Mouse (Mus musculus): ENCODE results near the gene Ybx2. TPM values are rescaled to one million over a fixed set of nuclear protein-coding genes. Genes with fewer than 3 reads are reported as not detected.

The Ybx2 gene
- polyA plus RNA-seq, 1 experiment from 2014 or later = 0.20 TPM

- Histone ChIP-seq H3K36me3 (peaks cover 70% of the 10 kb centered on the region), H3K27ac (no peak overlapping the region)
- WGBS (ENCODE audit: insufficient replicate concordance) = 68% methylated on average over 3 of the region's 3 CpGs
Measured at GRCm38 (mm10) chr11:69970775-69971174, 35.2 kb downstream of the Ybx2 start.

GRCm38 (mm10) chr11:69974907-69975306 is 39.3 kb downstream of the Ybx2 start:
- Histone ChIP-seq H3K4me2 (no peak overlapping the region), H3K36me3 (peaks cover 82% of the 10 kb centered on the region), H3K9ac (no peak overlapping the region), H3K4me3 (no peak overlapping the region), H3K9me3 (replicated peaks) (no peaks in the 10 kb centered on the region), H3K27ac (no peak overlapping the region), H3K4me1 (peaks cover 10% of the 10 kb centered on the region), H3K27me3 (replicated peaks) (no peaks in the 10 kb centered on the region)
- ATAC-seq = no peak
- WGBS (ENCODE audit: insufficient replicate concordance) = 86% methylated on average over 2 of the region's 2 CpGs

More at GRCm38 (mm10) chr11:69970775-69971174, 35.2 kb downstream of the Ybx2 start:
- H3K27me3 ChIP-seq (replicated peaks) = peaks cover 31% of the 10 kb centered on the region
- H3K4me1 ChIP-seq = peaks cover 17% of the 10 kb centered on the region
- H3K4me3 ChIP-seq = no peak overlapping the region
- no peak; the same call in 1 of the 2 replicates for ATAC-seq
- H3K9ac ChIP-seq = no peak overlapping the region
- H3K9me3 ChIP-seq (replicated peaks) = no peaks in the 10 kb centered on the region
- H3K4me2 ChIP-seq = no peak overlapping the region

- ATAC-seq = no peak
- Histone ChIP-seq H3K4me1 (peaks cover 10% of the 10 kb centered on the region), H3K9ac (no peak overlapping the region), H3K4me2 (no peak overlapping the region), H3K4me3 (no peak overlapping the region), H3K36me3 (peaks cover 72% of the 10 kb centered on the region), H3K27me3 (replicated peaks) (no peaks in the 10 kb centered on the region), H3K9me3 (replicated peaks) (no peaks in the 10 kb centered on the region), H3K27ac (no peak overlapping the region)
- 60% methylated on average over 4 of the region's 4 CpGs for WGBS (ENCODE audit: insufficient replicate concordance)
Measured at GRCm38 (mm10) chr11:69976271-69976670, 40.7 kb downstream of the Ybx2 start.

- ATAC-seq = no peak
Measured at GRCm38 (mm10) chr11:69979827-69980195, 44.2 kb downstream of the Ybx2 start.

GRCm38 (mm10) chr11:69980196-69981140 is 44.9 kb downstream of the Ybx2 start:
- H3K27me3 ChIP-seq (replicated peaks) = no peaks in the 10 kb centered on the region
- peak; percentile 93 for ATAC-seq
- no peaks in the 10 kb centered on the region for H3K9me3 ChIP-seq (replicated peaks)
- H3K4me3 ChIP-seq = peak overlapping the region; percentile 99
- peaks cover 34% of the 10 kb centered on the region for H3K4me1 ChIP-seq
- WGBS (ENCODE audit: insufficient replicate concordance) = under 1% methylated on average over 54 of the region's 60 CpGs
- H3K9ac ChIP-seq = peak overlapping the region; percentile 99
- H3K4me2 ChIP-seq = peak overlapping the region; percentile 91
- H3K36me3 ChIP-seq = peaks cover 54% of the 10 kb centered on the region
- peak overlapping the region; percentile 98 for H3K27ac ChIP-seq

More at GRCm38 (mm10) chr11:69979827-69980195, 44.2 kb downstream of the Ybx2 start:
- H3K27me3 ChIP-seq (replicated peaks) = no peaks in the 10 kb centered on the region
- no peaks in the 10 kb centered on the region for H3K9me3 ChIP-seq (replicated peaks)
- peak overlapping the region; percentile 91 for H3K4me2 ChIP-seq
- peak overlapping the region; percentile 99 for H3K9ac ChIP-seq
- peak overlapping the region; percentile 98 for H3K27ac ChIP-seq
- H3K4me3 ChIP-seq = peak overlapping the region; percentile 99
- peaks cover 34% of the 10 kb centered on the region for H3K4me1 ChIP-seq
- 1% methylated on average over 16 of the region's 16 CpGs for WGBS (ENCODE audit: insufficient replicate concordance)
- H3K36me3 ChIP-seq = peaks cover 54% of the 10 kb centered on the region

- H3K4me2 ChIP-seq = peak within 1 kb of the TSS; percentile 91
- under 1% methylated on average over 41 of the region's 43 CpGs for WGBS (ENCODE audit: insufficient replicate concordance)
- H3K4me3 ChIP-seq = peak within 1 kb of the TSS; percentile 99
- H3K27ac ChIP-seq = peak within 1 kb of the TSS; percentile 98
- peaks cover 34% of the 10 kb centered on the region for H3K4me1 ChIP-seq
- 0 out of 2 replicates have a peak, but pooled peaks have one; percentile 1 for ATAC-seq
- H3K9ac ChIP-seq = peak within 1 kb of the TSS; percentile 99
- H3K9me3 ChIP-seq (replicated peaks) = no peaks in the 10 kb centered on the region
- H3K27me3 ChIP-seq (replicated peaks) = no peaks in the 10 kb centered on the region
- H3K36me3 ChIP-seq = peaks cover 52% of the 10 kb centered on the region
Measured at GRCm38 (mm10) chr11:69981141-69981762, 45.7 kb downstream of the Ybx2 start, which contains the start of gene Ctdnep1. Ctdnep1 (plus strand) TSS chr11:69981156.

- H3K4me2 ChIP-seq = peak within 1 kb of the TSS; percentile 91
- no peaks in the 10 kb centered on the region for H3K9me3 ChIP-seq (replicated peaks)
- H3K36me3 ChIP-seq = peaks cover 53% of the 10 kb centered on the region
- H3K27me3 ChIP-seq (replicated peaks) = no peaks in the 10 kb centered on the region
- H3K27ac ChIP-seq = peak within 1 kb of the TSS; percentile 98
- 47% methylated on average over 8 of the region's 8 CpGs for WGBS (ENCODE audit: insufficient replicate concordance)
- H3K4me1 ChIP-seq = peaks cover 34% of the 10 kb centered on the region
- H3K4me3 ChIP-seq = peak within 1 kb of the TSS; percentile 99
- peak within 1 kb of the TSS; percentile 99 for H3K9ac ChIP-seq
- ATAC-seq = no peak
Measured at GRCm38 (mm10) chr11:69982225-69982624, 46.6 kb downstream of the Ybx2 start, which contains the start of gene Elp5. Elp5 (minus strand) TSS chr11:69982517.

GRCm38 (mm10) chr11:69982877-69983276 is 47.3 kb downstream of the Ybx2 start:
- 40% methylated on average over 5 of the region's 5 CpGs for WGBS (ENCODE audit: insufficient replicate concordance)
- Histone ChIP-seq H3K27me3 (replicated peaks) (no peaks in the 10 kb centered on the region), H3K9ac (peak overlapping the region; percentile 99), H3K9me3 (replicated peaks) (no peaks in the 10 kb centered on the region), H3K4me2 (peak overlapping the region; percentile 91), H3K27ac (peak overlapping the region; percentile 98), H3K4me3 (peak overlapping the region; percentile 99), H3K4me1 (peaks cover 34% of the 10 kb centered on the region), H3K36me3 (peaks cover 53% of the 10 kb centered on the region)
- ATAC-seq = no peak

GRCm38 (mm10) chr11:69983377-69983776 is 47.8 kb downstream of the Ybx2 start:
- no peaks in the 10 kb centered on the region for H3K27me3 ChIP-seq (replicated peaks)
- peak overlapping the region; percentile 99; the same call in 1 of the 2 replicates for H3K9ac ChIP-seq
- peaks cover 54% of the 10 kb centered on the region for H3K36me3 ChIP-seq
- peak overlapping the region; percentile 91 for H3K4me2 ChIP-seq
- no peak for ATAC-seq
- H3K4me3 ChIP-seq = no peak overlapping the region; the same call in 1 of the 2 replicates
- H3K9me3 ChIP-seq (replicated peaks) = no peaks in the 10 kb centered on the region
- 81% methylated on average over 4 of the region's 4 CpGs for WGBS (ENCODE audit: insufficient replicate concordance)
- peak overlapping the region; percentile 98 for H3K27ac ChIP-seq
- H3K4me1 ChIP-seq = peaks cover 34% of the 10 kb centered on the region

- no peak overlapping the region for H3K9ac ChIP-seq
- no peak overlapping the region for H3K4me2 ChIP-seq
- peaks cover 27% of the 10 kb centered on the region for H3K4me1 ChIP-seq
- no peak overlapping the region for H3K27ac ChIP-seq
- no peaks in the 10 kb centered on the region for H3K27me3 ChIP-seq (replicated peaks)
- no peak overlapping the region for H3K4me3 ChIP-seq
- WGBS (ENCODE audit: insufficient replicate concordance) = 83% methylated on average over 8 of the region's 8 CpGs
- ATAC-seq = no peak
- H3K36me3 ChIP-seq = peaks cover 60% of the 10 kb centered on the region
- no peaks in the 10 kb centered on the region for H3K9me3 ChIP-seq (replicated peaks)
Measured at GRCm38 (mm10) chr11:69984431-69984830, 48.8 kb downstream of the Ybx2 start.

- H3K4me2 ChIP-seq = peak overlapping the region; percentile 82; the same call in 1 of the 2 replicates
- H3K9ac ChIP-seq = no peak overlapping the region
- peak overlapping the region; percentile 97 for H3K27ac ChIP-seq
- no peak for ATAC-seq
- peaks cover 29% of the 10 kb centered on the region for H3K4me1 ChIP-seq
- H3K9me3 ChIP-seq (replicated peaks) = no peaks in the 10 kb centered on the region
- WGBS (ENCODE audit: insufficient replicate concordance) = 81% methylated on average over 8 of the region's 8 CpGs
- no peaks in the 10 kb centered on the region for H3K27me3 ChIP-seq (replicated peaks)
- peaks cover 80% of the 10 kb centered on the region for H3K36me3 ChIP-seq
- H3K4me3 ChIP-seq = peak overlapping the region; percentile 86; the same call in 1 of the 2 replicates
Measured at GRCm38 (mm10) chr11:69989949-69990348, 54.4 kb downstream of the Ybx2 start.

All from liver, embryonic 12.5 days (tissue).